Mouse (Mus musculus) MEL (cell line): Measurements from ENCODE around the gene Gtsf1. TPM values are rescaled to one million over a fixed set of nuclear protein-coding genes. Genes with fewer than 3 reads are reported as not detected.

Experiments
- DNase-seq: peaks from one replicate; pipeline ENCODE4 v3.0.0; 2011; ENCODE audit warnings: low read depth, low spot score
- H3K27ac ChIP-seq: 2 replicates; pipeline ENCODE4 v1.5.1; 2012; ENCODE audit warnings: low read depth, mild to moderate bottlenecking, control low read depth, low read length, moderate library complexity; ENCODE audit not compliant: control insufficient read depth
- H3K27me3 ChIP-seq, 2 experiments: fragments of 150-350 bp in 1 of 2; sonication (generic) in 1 of 2; 2 replicates each; pipeline ENCODE4 v1.6.1; 2012; ENCODE audit warnings: low read length in 2 of 2, mild to moderate bottlenecking in 2 of 2, improper control_type of control experiment in 1 of 2, moderate library complexity in 1 of 2; ENCODE audit not compliant: insufficient read depth in 2 of 2, control insufficient read depth in 1 of 2
- H3K36me3 ChIP-seq, 2 experiments: 2 replicates each; pipeline ENCODE4 v1.6.1; 2012 to 2014; ENCODE audit warnings: low read length in 2 of 2, improper control_type of control experiment in 1 of 2, inconsistent platforms in 1 of 2, mild to moderate bottlenecking in 1 of 2; ENCODE audit not compliant: insufficient read depth in 2 of 2, control insufficient read depth in 1 of 2
- H3K4me1 ChIP-seq, 2 experiments: fragments of 150-350 bp in 1 of 2; sonication (generic) in 1 of 2; 2 replicates each; pipeline ENCODE4 v1.6.1; 2012; ENCODE audit warnings: low read length in 2 of 2, improper control_type of control experiment in 1 of 2, mild to moderate bottlenecking in 1 of 2; ENCODE audit not compliant: insufficient read depth in 2 of 2, control insufficient read depth in 1 of 2
- H3K4me3 ChIP-seq, 2 experiments: fragments of 150-350 bp in 1 of 2; sonication (generic) in 1 of 2; 2 replicates each; pipeline ENCODE4 v1.5.1; 2012; ENCODE audit warnings: low read depth in 2 of 2, low read length in 2 of 2, mild to moderate bottlenecking in 2 of 2, moderate library complexity in 2 of 2, control low read depth in 1 of 2, improper control_type of control experiment in 1 of 2; ENCODE audit not compliant: control insufficient read depth in 1 of 2, insufficient read depth in 1 of 2
- H3K79me2 ChIP-seq: 2 replicates; pipeline ENCODE4 v1.6.1; 2012; ENCODE audit warnings: mild to moderate bottlenecking, low read length, moderate library complexity; ENCODE audit not compliant: control insufficient read depth, poor library complexity, insufficient read depth
- H3K9ac ChIP-seq: 2 replicates; pipeline ENCODE4 v1.6.1; 2012; ENCODE audit warnings: low read depth, mild to moderate bottlenecking, control low read depth, low read length, moderate library complexity; ENCODE audit not compliant: control insufficient read depth, poor library complexity, severe bottlenecking
- H3K9me3 ChIP-seq: fragments of 150-350 bp; sonication (generic); replicated peaks from 2 replicates; pipeline ENCODE4 v1.6.1; 2012; ENCODE audit warnings: mild to moderate bottlenecking, low read length, improper control_type of control experiment, moderate library complexity; ENCODE audit not compliant: insufficient read depth
- CHD2 ChIP-seq: IDR thresholded peaks from 2 replicates; pipeline ENCODE4 v1.6.1; 2011; ENCODE audit warnings: low read length, improper control_type of control experiment
- CTCF ChIP-seq, 3 experiments: IDR thresholded peaks in 2 of 3; conservative IDR thresholded peaks in 1 of 3; 2 replicates each; pipeline ENCODE4 v1.5.1; 2011 to 2012; ENCODE audit warnings: low read length in 3 of 3, low read depth in 2 of 3, mild to moderate bottlenecking in 2 of 3, improper control_type of control experiment in 1 of 3, inconsistent platforms in 1 of 3, mixed read lengths in 1 of 3, moderate library complexity in 1 of 3; ENCODE audit not compliant: control insufficient read depth in 1 of 3, insufficient read depth in 1 of 3, poor library complexity in 1 of 3, severe bottlenecking in 1 of 3
- E2F4 ChIP-seq: IDR thresholded peaks from 2 replicates; pipeline ENCODE4 v1.6.1; 2011; ENCODE audit warnings: low read depth, low read length, improper control_type of control experiment, borderline replicate concordance
- ETS1 ChIP-seq: IDR thresholded peaks from 2 replicates; pipeline ENCODE4 v1.6.1; 2012; ENCODE audit warnings: low read depth, mild to moderate bottlenecking, inconsistent platforms, low read length, improper control_type of control experiment, moderate library complexity
- GATA1 ChIP-seq: IDR thresholded peaks from 2 replicates; pipeline ENCODE4 v1.6.1; 2011; ENCODE audit warnings: low read depth, low read length, improper control_type of control experiment
- HCFC1 ChIP-seq: IDR thresholded peaks from 2 replicates; pipeline ENCODE4 v1.6.1; 2012; ENCODE audit warnings: low read depth, mild to moderate bottlenecking, inconsistent platforms, low read length, improper control_type of control experiment, moderate library complexity
- JUND ChIP-seq: IDR thresholded peaks from 2 replicates; pipeline ENCODE4 v1.6.1; 2011; ENCODE audit warnings: low read depth, mild to moderate bottlenecking, improper control_type of control experiment, low read length
- MAFK ChIP-seq: IDR thresholded peaks from 2 replicates; pipeline ENCODE4 v1.6.1; 2011; ENCODE audit warnings: low read depth, mild to moderate bottlenecking, low read length, improper control_type of control experiment, borderline replicate concordance
- MAZ ChIP-seq: IDR thresholded peaks from 2 replicates; pipeline ENCODE4 v1.6.1; 2012; ENCODE audit warnings: low read depth, mild to moderate bottlenecking, inconsistent platforms, low read length, improper control_type of control experiment
- MXI1 ChIP-seq: IDR thresholded peaks from 2 replicates; pipeline ENCODE4 v1.6.1; 2011; ENCODE audit warnings: mild to moderate bottlenecking, low read depth, low read length, improper control_type of control experiment
- POLR2A ChIP-seq, 2 experiments: IDR thresholded peaks; 2 replicates each; pipeline ENCODE4 v1.6.1; 2011 to 2012; ENCODE audit warnings: low read length in 2 of 2, mild to moderate bottlenecking in 2 of 2, control low read depth in 1 of 2, improper control_type of control experiment in 1 of 2, low read depth in 1 of 2, moderate library complexity in 1 of 2; ENCODE audit not compliant: control insufficient read depth in 1 of 2, insufficient read depth in 1 of 2, poor library complexity in 1 of 2
- POLR2AphosphoS2 ChIP-seq: IDR thresholded peaks from 2 replicates; pipeline ENCODE4 v1.6.1; 2011; ENCODE audit warnings: low read length, improper control_type of control experiment
- POLR2AphosphoS5 ChIP-seq: IDR thresholded peaks from 2 replicates; pipeline ENCODE4 v1.6.1; 2012; ENCODE audit warnings: low read depth, borderline replicate concordance, mild to moderate bottlenecking, inconsistent platforms, low read length, moderate library complexity, mixed read lengths
- RAD21 ChIP-seq: IDR thresholded peaks from 2 replicates; pipeline ENCODE4 v1.6.1; 2011; ENCODE audit warnings: mild to moderate bottlenecking, low read depth, low read length, improper control_type of control experiment
- RCOR1 ChIP-seq: IDR thresholded peaks from 2 replicates; pipeline ENCODE4 v1.6.1; 2012; ENCODE audit warnings: low read depth, mild to moderate bottlenecking, inconsistent platforms, low read length, improper control_type of control experiment
- SIN3A ChIP-seq: IDR thresholded peaks from 2 replicates; pipeline ENCODE4 v1.6.1; 2012; ENCODE audit warnings: low read length, improper control_type of control experiment, inconsistent platforms
- SMC3 ChIP-seq: IDR thresholded peaks from 2 replicates; pipeline ENCODE4 v1.6.1; 2011; ENCODE audit warnings: low read depth, low read length, improper control_type of control experiment
- TAL1 ChIP-seq: IDR thresholded peaks from 2 replicates; pipeline ENCODE4 v1.6.1; 2012; ENCODE audit warnings: mild to moderate bottlenecking, inconsistent platforms, low read length, moderate library complexity, mixed read lengths
- UBTF ChIP-seq: IDR thresholded peaks from 2 replicates; pipeline ENCODE4 v1.6.1; 2012; ENCODE audit warnings: low read depth, mild to moderate bottlenecking, inconsistent platforms, low read length, improper control_type of control experiment, moderate library complexity, borderline replicate concordance; ENCODE audit not compliant: insufficient read depth
- USF1 ChIP-seq: IDR thresholded peaks from 2 replicates; pipeline ENCODE4 v1.6.1; 2014; ENCODE audit warnings: low read depth, mild to moderate bottlenecking, inconsistent platforms, low read length, improper control_type of control experiment, moderate library complexity
- USF2 ChIP-seq, 2 experiments: IDR thresholded peaks; 2 replicates each; pipeline ENCODE4 v1.6.1; 2011 to 2012; ENCODE audit warnings: improper control_type of control experiment in 2 of 2, low read length in 2 of 2, borderline replicate concordance in 1 of 2, inconsistent platforms in 1 of 2, low read depth in 1 of 2, mild to moderate bottlenecking in 1 of 2; ENCODE audit not compliant: insufficient read depth in 1 of 2
- ZC3H11A ChIP-seq: IDR thresholded peaks from 2 replicates; pipeline ENCODE4 v1.6.1; 2012; ENCODE audit warnings: low read depth, mild to moderate bottlenecking, inconsistent platforms, low read length, improper control_type of control experiment
- ZKSCAN1 ChIP-seq: IDR thresholded peaks from 2 replicates; pipeline ENCODE4 v1.6.1; 2012; ENCODE audit warnings: low read depth, mild to moderate bottlenecking, inconsistent platforms, low read length, improper control_type of control experiment, moderate library complexity
- ZNF384 ChIP-seq: IDR thresholded peaks from 2 replicates; pipeline ENCODE4 v1.6.1; 2012; ENCODE audit warnings: low read depth, mild to moderate bottlenecking, inconsistent platforms, low read length, improper control_type of control experiment
- polyA plus RNA-seq, 2 experiments: library from polyadenylated mRNA; stranded (reverse) in 1 of 2; unstranded in 1 of 2; fragments of >175 nt in 1 of 2; fragments of >200 nt in 1 of 2; gene quantifications; 2 replicates each; pipeline versions ENCODE4 v1.2.1 to v1.2.4; 2012; ENCODE audit warnings: low replicate concordance in 2 of 2, low read depth in 1 of 2; ENCODE audit not compliant: insufficient read length in 2 of 2, insufficient read depth in 1 of 2, missing spikeins in 1 of 2
- total RNA-seq: library from RNA; depleted of rRNA; stranded (reverse); fragments of 300-350 nt; gene quantifications from 2 replicates; pipeline ENCODE4 v1.2.3, GENCODE M21; 2012

The Gtsf1 gene
- total and polyA plus RNA-seq, 3 experiments: 0.15 TPM; not detected in 2

- Histone ChIP-seq H3K4me1 (no peaks in the 10 kb centered on the region), H3K9ac (no peak overlapping the region), H3K79me2 (no peaks in the 10 kb centered on the region), H3K36me3 (no peaks in the 10 kb centered on the region), H3K4me3 (no peak overlapping the region), H3K27ac (no peak overlapping the region), H3K27me3 (no peaks in the 10 kb centered on the region), H3K9me3 (no peaks in the 10 kb centered on the region)
- TF ChIP-seq ZKSCAN1: no peak
- no peak for TF ChIP-seq UBTF
- TF ChIP-seq RCOR1: no peak
- TF ChIP-seq CTCF (IDR thresholded peaks at IDR 0.05 in 2 of 3, conservative IDR thresholded peaks at IDR 0.05 in 1 of 3; ENCODE audit: control insufficient read depth in 1 of 3, insufficient read depth in 1 of 3, low read depth in 2 of 3, low read length in 3 of 3, poor library complexity in 1 of 3, severe bottlenecking in 1 of 3): no peak
- no peak for TF ChIP-seq POLR2A (IDR thresholded peaks at IDR 0.05; ENCODE audit: control insufficient read depth in 1 of 2, insufficient read depth in 1 of 2, low read depth in 1 of 2, low read length in 2 of 2, poor library complexity in 1 of 2)
- no peak for TF ChIP-seq RAD21
- TF ChIP-seq ZC3H11A: no peak
- no peak for TF ChIP-seq MXI1
- TF ChIP-seq POLR2AphosphoS2: no peak
- TF ChIP-seq JUND: no peak
- no peak for DNase-seq
Observed at GRCm38 (mm10) chr15:103472265-103472664, 42.0 kb upstream of the Gtsf1 start.

DNA sequence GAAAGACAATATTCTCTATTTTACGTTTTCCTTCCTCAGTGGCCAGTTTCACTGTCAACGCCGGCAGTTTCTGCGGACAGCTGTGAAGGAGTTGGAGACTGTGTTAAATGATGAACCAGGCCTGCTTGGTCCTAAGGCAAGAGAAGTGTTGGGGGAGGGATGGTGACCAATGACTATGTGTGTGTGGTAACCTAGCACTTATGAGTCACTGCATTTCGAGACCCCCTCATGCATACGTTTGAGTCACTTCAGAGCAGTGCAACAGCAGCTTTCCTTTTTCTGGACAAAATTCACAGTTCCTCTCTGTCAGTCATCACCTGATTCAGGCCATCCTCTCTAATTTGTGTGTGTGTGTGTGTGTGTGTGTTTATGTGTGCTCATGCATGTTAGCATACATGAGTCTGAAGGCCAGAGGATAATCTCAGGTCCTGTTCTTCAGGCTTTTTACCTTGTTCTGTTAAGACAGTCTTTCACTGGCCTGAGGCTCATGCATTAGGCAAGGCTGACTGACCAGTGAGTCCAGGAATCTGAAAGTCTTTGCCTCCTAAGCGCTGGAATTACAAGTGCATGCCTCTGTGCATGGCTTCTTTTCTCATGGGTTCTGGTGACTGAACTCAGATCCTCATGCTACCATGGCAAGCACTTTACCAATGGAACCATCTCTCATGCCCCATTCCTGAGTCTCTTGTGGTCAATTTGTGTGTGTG is 41.4 kb upstream of the Gtsf1 start:
- Histone ChIP-seq H3K4me1 (no peaks in the 10 kb centered on the region), H3K27ac (no peak overlapping the region), H3K9ac (no peak overlapping the region), H3K36me3 (no peaks in the 10 kb centered on the region), H3K4me3 (no peak overlapping the region), H3K79me2 (no peaks in the 10 kb centered on the region), H3K27me3 (no peaks in the 10 kb centered on the region), H3K9me3 (no peaks in the 10 kb centered on the region)
- DNase-seq: no peak
- TF ChIP-seq SIN3A: no peak
- TF ChIP-seq MAFK: no peak
- no peak for TF ChIP-seq POLR2AphosphoS5
- no peak for TF ChIP-seq ZNF384
- no peak for TF ChIP-seq GATA1
- TF ChIP-seq TAL1: no peak
- no peak for TF ChIP-seq MAZ
- no peak for TF ChIP-seq POLR2AphosphoS2
- TF ChIP-seq ETS1: no peak
- no peak for TF ChIP-seq SMC3
- TF ChIP-seq RCOR1: no peak
- no peak for TF ChIP-seq USF1
- TF ChIP-seq MXI1: no peak
- no peak for TF ChIP-seq CHD2
- TF ChIP-seq E2F4: no peak
- no peak for TF ChIP-seq USF2 (IDR thresholded peaks at IDR 0.05; ENCODE audit: borderline replicate concordance in 1 of 2, insufficient read depth in 1 of 2, low read depth in 1 of 2, low read length in 2 of 2)
- no peak for TF ChIP-seq HCFC1
- no peak for TF ChIP-seq POLR2A (IDR thresholded peaks at IDR 0.05; ENCODE audit: control insufficient read depth in 1 of 2, insufficient read depth in 1 of 2, low read depth in 1 of 2, low read length in 2 of 2, poor library complexity in 1 of 2)
